Mouse (Mus musculus) heart, adult 2 months (tissue): ENCODE data around the gene H2-T23. TPM values are rescaled to one million over a fixed set of nuclear protein-coding genes. Genes with fewer than 3 reads are reported as not detected.
A peak's percentile ranks its signal among the peaks of the same experiment; 100 is the strongest.

Experiments
- DNase-seq, 2 experiments: peaks; one replicate each; pipeline ENCODE4 v3.0.0; 2021
- H3K27ac ChIP-seq: fragments of 200-600 bp; 2 replicates; pipeline ENCODE4 v1.8.1; 2022
- H3K27me3 ChIP-seq: fragments of 200-500 bp; 2 replicates; pipeline ENCODE4 v1.6.1; 2012; ENCODE audit warnings: mild to moderate bottlenecking, low read length, inconsistent platforms, mixed read lengths; ENCODE audit not compliant: control insufficient read depth, insufficient read depth
- H3K36me3 ChIP-seq: fragments of 200-500 bp; 2 replicates; pipeline ENCODE4 v1.6.1; 2012; ENCODE audit warnings: low read length, inconsistent platforms; ENCODE audit not compliant: control insufficient read depth, insufficient read depth
- H3K4me1 ChIP-seq: fragments of 200-500 bp; 2 replicates; pipeline ENCODE4 v1.6.1; 2011; ENCODE audit warnings: low read length; ENCODE audit not compliant: control insufficient read depth, insufficient read depth
- H3K4me3 ChIP-seq: fragments of 200-600 bp; 2 replicates; pipeline ENCODE4 v1.8.1; 2022
- H3K79me2 ChIP-seq: fragments of 200-500 bp; replicated peaks from 2 replicates; pipeline ENCODE4 v1.6.1; 2012; ENCODE audit warnings: mild to moderate bottlenecking, inconsistent platforms, low read length, moderate library complexity, mixed read lengths; ENCODE audit not compliant: control insufficient read depth, insufficient read depth
- H3K9ac ChIP-seq: fragments of 200-500 bp; 2 replicates; pipeline ENCODE4 v1.6.1; 2012; ENCODE audit warnings: low read depth, mild to moderate bottlenecking, control low read depth, inconsistent platforms, low read length, mixed read lengths
- CTCF ChIP-seq: fragments of 200-600 bp; IDR thresholded peaks from 2 replicates; pipeline ENCODE4 v1.8.1; 2022; ENCODE audit warnings: antibody characterized with exemption, mild to moderate bottlenecking, moderate library complexity
- EP300 ChIP-seq: fragments of 200-500 bp; IDR thresholded peaks from 2 replicates; pipeline ENCODE4 v1.6.1; 2011; ENCODE audit warnings: low read depth, low read length, control low read depth; ENCODE audit not compliant: insufficient read depth
- POLR2A ChIP-seq: fragments of 200-500 bp; IDR thresholded peaks from 2 replicates; pipeline ENCODE4 v1.6.1; 2011; ENCODE audit warnings: mild to moderate bottlenecking, low read depth, low read length, control low read depth; ENCODE audit not compliant: insufficient read depth
- WGBS: fragments of 180-500 bp; shearing (Covaris S2); methylation state at CpG from one replicate; pipeline ENCODE4 v1.1.7; 2018; 5-methylcytosine and 5-hydroxymethylcytosine counted together
- intact Hi-C: fragments of 180-260 bp; cut with DNase I; formaldehyde crosslinking; loops from one replicate; pipeline ENCODE4 v1.15.1; 2025
- polyA plus RNA-seq: library from polyadenylated mRNA; depleted of rRNA; stranded (reverse); fragments of >200 nt; gene quantifications from 2 replicates; pipeline ENCODE4 v1.2.3, GENCODE M21; 2012; rRNA removed
- total RNA-seq, 2 experiments: library from RNA; stranded (reverse); gene quantifications; 2 replicates each; pipeline ENCODE4 v1.2.3; 2021

Gene H2-T23
- total and polyA plus RNA-seq, 3 experiments, result 27.3 to 43.4 (median 34.1) TPM

GRCm38 (mm10) chr17:35991781-35992180 is 40.9 kb downstream of the H2-T23 start:
- 30% methylated on average over 10 of the region's 10 CpGs for WGBS
- no peak overlapping the region for H3K27ac ChIP-seq
- H3K36me3 ChIP-seq, result no peaks in the 10 kb centered on the region
- peak; percentile 32 to 40 for DNase-seq
- H3K4me1 ChIP-seq, result peaks cover 1% of the 10 kb centered on the region
- intact Hi-C loops, result loop anchor here (5.0 kb wide), 1 partner anchor 164 kb away; no protein-coding TSS in a partner anchor
- TF ChIP-seq POLR2A (no peak), EP300 (no peak), CTCF (no peak)
- H3K9ac ChIP-seq, result no peak overlapping the region
- no peaks in the 10 kb centered on the region for H3K79me2 ChIP-seq
- no peak overlapping the region for H3K4me3 ChIP-seq
- H3K27me3 ChIP-seq, result no peaks in the 10 kb centered on the region

- intact Hi-C loops, result no loop called here
- TF ChIP-seq POLR2A, result no peak
- TF ChIP-seq CTCF, result no peak
- no peak for TF ChIP-seq EP300
- Histone ChIP-seq H3K4me1 (peaks cover 2% of the 10 kb centered on the region), H3K9ac (no peak overlapping the region), H3K27me3 (no peaks in the 10 kb centered on the region), H3K27ac (no peak overlapping the region), H3K36me3 (no peaks in the 10 kb centered on the region), H3K79me2 (no peaks in the 10 kb centered on the region), H3K4me3 (no peak overlapping the region)
- no peak for DNase-seq
- WGBS, result 94% methylated on average over 9 of the region's 9 CpGs
Measured at GRCm38 (mm10) chr17:35981776-35982175, 50.9 kb downstream of the H2-T23 start.

- intact Hi-C loops, result no loop called here
- under 1% methylated on average over 29 of the region's 29 CpGs for WGBS
- no peaks in the 10 kb centered on the region for H3K36me3 ChIP-seq
Measured at GRCm38 (mm10) chr17:35980363-35980754, 52.3 kb downstream of the H2-T23 start.

More at GRCm38 (mm10) chr17:35980363-35980754, 52.3 kb downstream of the H2-T23 start:
- peaks cover 2% of the 10 kb centered on the region for H3K4me1 ChIP-seq
- H3K9ac ChIP-seq, result peak overlapping the region; percentile 57
- peak; percentile 68 to 73 for DNase-seq
- H3K27ac ChIP-seq, result peak overlapping the region; percentile 89
- H3K27me3 ChIP-seq, result no peaks in the 10 kb centered on the region
- no peak for TF ChIP-seq POLR2A
- no peak for TF ChIP-seq CTCF
- TF ChIP-seq EP300, result no peak
- no peaks in the 10 kb centered on the region for H3K79me2 ChIP-seq
- H3K4me3 ChIP-seq, result peak overlapping the region; percentile 65

Other genes starting within 250 kb of the H2-T23 start
- gene Ier3, start 211.2 kb downstream of the H2-T23 start, total RNA-seq, result 10 to 100 TPM; 15.6 to 37.0 TPM
- gene Ier3, start 211.2 kb downstream of the H2-T23 start, polyA plus RNA-seq, result 30.9 and 33.1 TPM in 2 replicates
- gene Flot1, start 209.6 kb downstream of the H2-T23 start, total RNA-seq, result 100 to 1,000 TPM; 133 to 148 TPM
- 138 and 144 TPM in 2 replicates for gene Flot1, start 209.6 kb downstream of the H2-T23 start, polyA plus RNA-seq
- 10 to 100 TPM; 83.0 to 90.1 TPM for gene Tubb5, start 194.5 kb downstream of the H2-T23 start, total RNA-seq
- 108 and 134 TPM in 2 replicates for gene Tubb5, start 194.5 kb downstream of the H2-T23 start, polyA plus RNA-seq
- 10 to 100 TPM; 13.2 to 13.3 TPM for gene Mdc1, start 191.3 kb downstream of the H2-T23 start, total RNA-seq
- 4.2 and 8.3 TPM in 2 replicates for gene Mdc1, start 191.3 kb downstream of the H2-T23 start, polyA plus RNA-seq
- gene Nrm, start 171.5 kb downstream of the H2-T23 start, total RNA-seq, result 1 to 10 TPM; 1.8 TPM
- 5.3 and 5.6 TPM in 2 replicates for gene Nrm, start 171.5 kb downstream of the H2-T23 start, polyA plus RNA-seq
- 10 to 100 TPM; 12.8 to 18.6 TPM for gene Ppp1r18, start 167.3 kb downstream of the H2-T23 start, total RNA-seq
- gene Ppp1r18, start 167.3 kb downstream of the H2-T23 start, polyA plus RNA-seq, result 18.9 and 21.3 TPM in 2 replicates
- gene Dhx16, start 153.0 kb downstream of the H2-T23 start, total RNA-seq, result 10 to 100 TPM; 19.3 to 20.3 TPM
- gene Dhx16, start 153.0 kb downstream of the H2-T23 start, polyA plus RNA-seq, result 27.7 and 38.0 TPM in 2 replicates
- gene 2310061I04Rik, start 135.4 kb downstream of the H2-T23 start, total RNA-seq, result 100 to 1,000 TPM in 1 of 2 experiments, 10 to 100 TPM in 1; 99.4 to 116 TPM
- gene 2310061I04Rik, start 135.4 kb downstream of the H2-T23 start, polyA plus RNA-seq, result 164 and 176 TPM in 2 replicates
- 1 to 10 TPM; 6.0 TPM for gene Atat1, start 122.8 kb downstream of the H2-T23 start, total RNA-seq
- 22.0 and 24.3 TPM in 2 replicates for gene Atat1, start 122.8 kb downstream of the H2-T23 start, polyA plus RNA-seq
- 10 to 100 TPM; 50.9 to 56.2 TPM for gene Mrps18b, start 116.5 kb downstream of the H2-T23 start, total RNA-seq
- 76.0 and 99.7 TPM in 2 replicates for gene Mrps18b, start 116.5 kb downstream of the H2-T23 start, polyA plus RNA-seq
- gene Ppp1r10, start 116.4 kb downstream of the H2-T23 start, total RNA-seq, result 10 to 100 TPM; 26.4 to 40.9 TPM
- 18.1 and 18.7 TPM in 2 replicates for gene Ppp1r10, start 116.4 kb downstream of the H2-T23 start, polyA plus RNA-seq
- gene Abcf1, start 63.1 kb downstream of the H2-T23 start, total RNA-seq, result 10 to 100 TPM; 63.0 to 75.2 TPM
- 54.5 and 59.6 TPM in 2 replicates for gene Abcf1, start 63.1 kb downstream of the H2-T23 start, polyA plus RNA-seq
- gene Gnl1, start 53.0 kb downstream of the H2-T23 start, total RNA-seq, result 10 to 100 TPM; 27.4 to 35.6 TPM
- gene Gnl1, start 53.0 kb downstream of the H2-T23 start, polyA plus RNA-seq, result 17.0 and 18.2 TPM in 2 replicates
- gene Prr3, start 52.6 kb downstream of the H2-T23 start, total RNA-seq, result 1 to 10 TPM; 3.9 to 4.3 TPM
- 6.8 and 7.6 TPM in 2 replicates for gene Prr3, start 52.6 kb downstream of the H2-T23 start, polyA plus RNA-seq
- gene H2-T24, start 12.3 kb downstream of the H2-T23 start, total RNA-seq, result 1 to 10 TPM; 7.5 to 9.6 TPM
- 4.3 and 9.4 TPM in 2 replicates for gene H2-T24, start 12.3 kb downstream of the H2-T23 start, polyA plus RNA-seq
- 10 to 100 TPM in 1 of 2 experiments, 1 to 10 TPM in 1; 7.4 to 10.6 TPM for gene H2-T22, start 9.9 kb upstream of the H2-T23 start, total RNA-seq
- gene H2-T22, start 9.9 kb upstream of the H2-T23 start, polyA plus RNA-seq, result 23.4 and 23.8 TPM in 2 replicates
- gene Gm6034, start 10.1 kb upstream of the H2-T23 start, total RNA-seq, result not detected
- not detected in 2 replicates for gene Gm6034, start 10.1 kb upstream of the H2-T23 start, polyA plus RNA-seq
- 1 to 10 TPM; 3.5 to 4.4 TPM for gene Gm11127, start 25.5 kb upstream of the H2-T23 start, total RNA-seq
- gene Gm11127, start 25.5 kb upstream of the H2-T23 start, polyA plus RNA-seq, result not detected in 2 replicates
- gene Gm19684, start 88.8 kb upstream of the H2-T23 start, total RNA-seq, result under 1 TPM in 1 of 2 experiments, not detected in 1; 0.23 TPM
- gene Gm19684, start 88.8 kb upstream of the H2-T23 start, polyA plus RNA-seq, result 0.16 and 0.41 TPM in 2 replicates
- gene Gm7030, start 96.6 kb upstream of the H2-T23 start, total RNA-seq, result not detected
- gene Gm7030, start 96.6 kb upstream of the H2-T23 start, polyA plus RNA-seq, result not detected in 2 replicates
- under 1 TPM in 1 of 2 experiments, not detected in 1; 0.29 TPM for gene Gm8909, start 135.7 kb upstream of the H2-T23 start, total RNA-seq
- not detected in 2 replicates for gene Gm8909, start 135.7 kb upstream of the H2-T23 start, polyA plus RNA-seq
- gene H2-T3, start 157.4 kb upstream of the H2-T23 start, total RNA-seq, result not detected
- not detected in 2 replicates for gene H2-T3, start 157.4 kb upstream of the H2-T23 start, polyA plus RNA-seq
- 10 to 100 TPM; 35.5 to 43.8 TPM for gene Rpp21, start 225.2 kb upstream of the H2-T23 start, total RNA-seq
- 49.8 and 59.1 TPM in 2 replicates for gene Rpp21, start 225.2 kb upstream of the H2-T23 start, polyA plus RNA-seq
- gene Trim39, start 239.4 kb upstream of the H2-T23 start, total RNA-seq, result 1 to 10 TPM; 6.7 to 7.6 TPM
- gene Trim39, start 239.4 kb upstream of the H2-T23 start, polyA plus RNA-seq, result 6.0 and 8.7 TPM in 2 replicates